Mouse (Mus musculus): Measurements from ENCODE around the gene Ugt1a8. TPM values are rescaled to one million over a fixed set of nuclear protein-coding genes. Genes with fewer than 3 reads are reported as not detected.
"Not testable (repeated sequence)": the region's sequence is repeated elsewhere in the genome, so short reads cannot be mapped to it uniquely, and the experiment has no call there.

Gene Ugt1a8
- total RNA-seq, 2 experiments from 2014 or later, result not detected

DNA sequence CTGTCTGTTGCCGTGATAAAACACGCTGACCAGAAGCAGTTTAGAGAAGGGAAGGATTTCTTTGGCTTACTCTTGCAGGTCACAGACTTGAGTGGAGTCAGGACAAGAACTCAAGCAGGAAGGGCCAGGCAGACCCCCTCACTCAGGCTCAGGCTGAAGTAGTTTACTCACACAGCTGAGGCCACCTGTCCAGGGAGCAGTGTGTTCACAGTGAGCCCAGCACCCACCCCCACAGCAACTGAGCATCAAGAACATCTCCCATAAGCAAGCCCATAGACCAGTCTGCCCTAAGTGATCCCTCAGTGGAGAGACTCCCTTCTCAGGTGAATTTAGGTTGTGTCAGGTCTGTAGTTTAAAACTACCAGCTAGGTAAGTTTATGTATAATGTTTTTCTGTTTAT lies 22.0 kb downstream of the Ugt1a8 start:
- not testable (repeated sequence) for DNase-seq

DNA sequence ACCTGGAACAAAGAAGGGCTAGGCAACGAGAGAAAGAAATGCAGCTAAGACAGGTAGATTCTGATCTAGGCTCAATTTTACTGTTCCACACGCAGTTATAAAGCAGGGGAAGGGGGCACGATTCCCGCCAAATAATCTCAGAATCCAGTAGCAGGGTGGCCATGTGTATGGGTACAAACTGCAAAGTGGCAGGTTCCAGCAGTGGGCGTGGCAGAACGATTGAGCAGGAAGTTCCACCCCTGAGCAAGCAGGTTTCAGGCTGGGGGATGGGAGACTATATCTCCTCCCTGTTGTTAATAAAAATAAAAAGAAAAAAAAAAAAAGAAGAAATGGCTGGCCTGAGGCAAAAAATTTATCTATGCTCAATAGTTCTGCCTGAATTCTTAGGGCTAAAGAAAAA lies 25.2 kb downstream of the Ugt1a8 start:
- not testable (repeated sequence) for DNase-seq

DNA sequence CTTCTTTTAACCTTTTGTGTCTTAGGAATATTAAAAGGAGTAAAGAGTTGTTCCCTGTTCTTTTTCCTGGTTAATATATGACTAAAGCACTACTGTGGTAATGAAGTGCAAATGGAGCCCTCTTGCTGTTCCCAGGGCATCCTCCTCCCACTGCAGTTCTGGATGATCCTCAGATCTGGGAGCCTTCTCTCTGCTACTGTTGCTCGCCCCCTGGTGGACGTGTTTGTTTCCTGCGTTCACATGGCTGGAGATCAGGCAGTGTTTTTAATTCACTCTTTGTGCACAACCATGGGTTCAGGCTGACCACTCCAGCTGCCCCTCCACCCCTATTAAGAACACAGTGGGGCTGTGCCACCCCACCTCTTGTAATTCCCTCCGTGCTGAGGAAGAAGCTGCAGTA lies 32.9 kb downstream of the Ugt1a8 start:
- DNase-seq, result not testable (repeated sequence)

DNA sequence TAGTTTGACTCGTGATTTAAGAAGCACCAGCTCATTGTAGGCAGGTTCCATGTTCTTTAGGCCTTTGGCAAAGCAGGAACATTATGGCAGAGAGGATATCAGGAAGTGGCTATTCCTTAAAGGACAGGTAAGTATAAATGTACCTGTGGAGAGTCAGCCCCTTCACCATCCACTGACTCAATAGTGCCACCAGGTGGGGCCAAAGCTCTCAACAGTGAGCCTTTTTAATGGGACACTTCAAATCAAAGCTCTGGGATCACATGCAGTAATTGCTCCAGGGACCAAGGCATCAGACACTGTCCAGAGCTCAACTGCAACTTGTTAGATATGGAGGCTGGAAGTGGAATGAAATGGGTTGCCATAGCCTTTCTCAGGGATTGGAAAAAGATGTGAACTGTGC lies 33.9 kb downstream of the Ugt1a8 start:
- DNase-seq, result not testable (repeated sequence)

DNA sequence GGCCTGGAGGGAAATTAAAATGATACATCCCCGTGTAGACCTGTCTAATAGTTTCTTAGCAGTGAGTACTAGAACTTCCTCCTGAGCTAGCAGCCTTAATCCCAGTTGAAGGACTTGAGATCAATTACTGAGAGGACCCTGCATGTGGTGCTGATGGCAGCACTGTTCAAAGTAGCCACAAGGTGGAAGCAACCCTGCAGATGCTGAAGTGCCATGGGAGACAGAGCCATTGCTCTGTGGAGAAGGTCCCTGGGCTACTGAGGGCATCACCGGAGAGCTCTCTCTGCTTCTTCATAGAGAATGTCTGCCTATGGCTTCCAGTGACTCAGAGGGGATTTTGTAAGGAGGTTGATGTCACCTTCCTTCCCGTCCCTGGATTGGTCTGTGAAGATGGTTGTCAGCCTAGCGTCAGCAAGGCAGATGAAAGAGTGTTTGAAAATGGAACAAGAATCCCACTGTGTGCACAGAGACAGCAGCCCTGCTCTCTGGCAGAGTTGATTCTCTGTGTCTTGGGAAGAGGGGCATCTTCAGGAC lies 38.3 kb downstream of the Ugt1a8 start:
- DNase-seq, result not testable (repeated sequence)

DNA sequence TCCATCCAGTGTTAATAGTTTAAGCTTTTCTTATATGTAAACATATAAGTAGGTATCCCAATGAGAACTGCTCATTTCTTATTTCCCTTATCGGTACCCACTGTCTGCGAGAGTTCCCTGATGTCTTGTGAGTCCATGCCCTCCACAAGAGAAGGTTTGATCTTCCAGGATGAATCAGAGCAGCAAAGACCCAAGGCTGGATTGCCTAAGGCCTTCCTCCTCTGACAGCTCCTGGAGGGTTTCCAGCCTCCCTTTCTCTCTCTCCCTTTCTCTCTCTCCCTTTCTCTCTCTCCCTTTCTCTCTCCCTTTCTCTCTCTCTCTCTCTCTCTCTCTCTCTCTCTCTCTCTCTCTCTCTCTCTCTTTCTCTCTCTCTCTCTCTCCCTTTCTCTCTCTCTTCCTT lies 41.5 kb downstream of the Ugt1a8 start:
- not testable (repeated sequence) for DNase-seq

DNA sequence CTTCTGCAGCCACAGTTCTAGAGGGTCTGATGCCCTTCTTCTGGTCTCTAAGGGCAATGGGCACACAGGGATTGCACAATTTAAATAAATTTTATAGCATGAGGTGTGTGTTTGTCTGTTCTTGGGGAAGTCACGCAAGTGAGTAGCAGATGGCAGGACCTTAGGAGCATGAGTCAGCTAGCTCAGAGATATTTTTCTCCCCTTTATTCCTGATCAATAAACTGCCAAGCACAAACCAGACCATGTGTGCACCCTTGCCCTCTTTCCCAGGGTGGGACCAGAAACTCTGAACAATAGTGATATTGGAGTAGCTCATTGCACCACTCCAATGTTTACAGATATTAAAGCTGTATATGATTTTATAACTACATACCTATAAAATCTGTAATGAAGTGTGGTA lies 42.6 kb downstream of the Ugt1a8 start:
- DNase-seq, result not testable (repeated sequence)

DNA sequence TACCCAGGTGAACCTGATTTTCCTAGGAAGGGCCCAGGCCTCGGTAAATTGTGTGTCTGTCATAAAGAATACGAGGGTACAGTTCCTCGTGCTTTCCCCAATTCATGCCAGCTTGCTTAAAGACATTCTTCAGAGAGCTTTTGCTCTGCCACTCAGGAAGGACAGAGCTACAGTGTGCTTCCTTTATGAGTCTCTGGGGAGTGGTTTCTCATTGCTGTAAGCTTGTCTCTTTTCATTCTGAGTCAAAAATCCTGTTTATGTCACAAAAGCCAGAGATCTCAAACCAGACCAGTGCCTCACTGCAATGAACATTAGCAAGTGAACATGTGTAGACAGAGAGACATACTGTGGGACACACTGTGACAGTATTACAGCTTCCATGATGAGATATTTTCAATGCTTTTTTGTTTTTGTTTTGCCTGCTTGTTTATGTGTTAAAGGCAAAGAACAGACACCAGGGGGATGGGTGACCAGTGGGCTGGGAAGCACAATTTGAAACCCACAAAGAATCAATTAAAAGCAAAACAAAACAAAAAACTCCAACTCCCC lies 46.4 kb downstream of the Ugt1a8 start:
- DNase-seq, result no peak

DNA sequence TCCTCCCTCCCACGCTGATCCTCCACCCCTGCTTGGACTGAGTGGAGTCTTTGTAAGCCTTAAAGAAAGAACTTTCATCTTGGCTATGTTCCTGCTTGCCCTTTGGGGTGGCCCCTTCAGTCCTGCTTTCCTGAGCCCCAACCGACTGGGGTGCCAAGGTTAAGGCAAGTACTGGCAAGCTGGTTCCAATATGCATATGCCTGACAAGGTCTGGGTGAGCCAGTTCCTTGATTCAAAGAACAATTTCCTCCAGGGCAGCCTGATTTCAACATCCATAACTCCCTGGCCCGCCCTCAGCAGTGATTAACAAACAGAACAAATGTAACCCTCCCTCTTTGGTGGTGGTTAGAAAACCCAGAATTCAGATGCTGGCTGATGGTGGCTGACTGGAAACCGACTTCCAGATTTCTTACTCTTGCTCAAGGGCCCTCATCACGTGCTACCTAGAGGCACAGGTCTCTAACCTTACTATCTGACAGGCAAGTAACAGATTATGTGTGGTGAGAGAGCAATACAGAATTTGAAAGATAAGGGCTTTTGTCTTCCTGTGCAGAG lies 46.9 kb downstream of the Ugt1a8 start, which contains the start of gene Ugt1a6a:
Gene Ugt1a6a, plus strand, starts transcription at position 353 of the 555 bp plus-strand sequence.
- DNase-seq, result not testable (repeated sequence)

DNA sequence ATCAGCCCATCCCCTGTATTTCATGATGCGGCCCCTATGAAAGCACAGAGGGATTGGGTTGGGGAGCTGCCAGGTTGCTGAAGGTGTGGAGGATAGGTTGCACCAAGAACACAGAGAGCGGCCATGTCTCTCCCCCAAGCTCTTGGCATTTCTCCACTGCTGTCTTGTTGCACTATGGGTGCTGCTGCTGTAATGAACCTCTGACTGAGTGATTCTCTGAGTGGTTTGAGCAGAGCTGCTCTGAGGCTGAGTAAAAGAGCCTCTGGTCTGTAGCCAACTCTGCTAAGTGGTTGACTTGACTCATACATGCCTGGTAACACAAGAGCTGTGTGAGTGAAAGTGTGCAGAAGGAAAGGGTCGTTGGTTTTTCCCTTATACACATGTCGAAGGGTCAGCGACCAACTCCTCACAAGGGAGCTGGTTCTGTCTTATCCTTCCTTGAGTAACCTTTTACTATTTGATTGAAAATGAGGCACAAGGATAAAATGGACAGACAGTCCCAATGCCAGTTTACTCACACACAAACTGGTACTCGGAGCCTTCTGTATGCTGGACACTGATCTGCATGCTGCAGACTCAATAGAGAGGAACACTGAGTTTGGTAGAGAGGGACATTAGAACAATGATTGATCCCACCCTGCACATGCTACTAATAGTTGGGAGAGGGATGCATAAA lies 47.8 kb downstream of the Ugt1a8 start:
- DNase-seq, result not testable (repeated sequence)

DNA sequence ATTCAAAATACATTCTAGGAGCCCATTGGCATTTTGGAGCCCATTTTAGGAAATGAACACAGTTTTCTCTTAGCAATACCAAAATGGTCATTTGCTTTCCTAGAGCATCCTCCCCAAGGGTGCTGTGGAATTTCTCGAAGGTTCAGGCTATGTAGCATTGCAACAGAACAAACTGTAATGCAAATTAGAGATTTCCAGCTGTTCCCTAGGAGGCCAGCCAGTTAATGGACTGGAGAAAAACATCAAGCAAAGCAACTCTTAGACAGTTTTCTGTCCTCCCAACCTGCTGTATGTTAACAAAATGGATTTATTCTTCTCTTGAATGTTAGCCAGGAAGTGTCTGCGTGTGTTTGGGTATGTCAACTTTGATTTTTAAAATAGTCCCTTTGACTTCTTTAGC lies 49.0 kb downstream of the Ugt1a8 start:
- DNase-seq, result no peak

DNA sequence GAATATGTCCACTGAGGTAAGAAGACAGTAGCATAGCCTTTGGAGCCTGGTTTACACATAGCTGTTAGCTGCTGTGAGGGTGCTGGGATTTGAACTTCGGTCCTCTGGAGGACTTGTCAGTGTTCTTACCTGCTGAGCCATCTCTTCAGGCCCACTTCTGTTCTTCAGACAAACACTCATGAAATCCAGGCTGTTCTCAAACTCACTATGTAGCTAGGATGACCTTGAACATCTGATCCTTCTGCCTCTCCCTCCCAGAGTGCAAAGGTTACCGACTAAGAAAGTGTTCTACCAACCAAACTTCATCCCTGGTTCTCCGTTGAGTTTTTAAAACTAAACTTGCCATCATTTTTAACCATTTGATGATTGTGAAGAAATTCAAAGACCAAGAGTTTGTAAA lies 49.7 kb downstream of the Ugt1a8 start:
- no peak for DNase-seq

DNA sequence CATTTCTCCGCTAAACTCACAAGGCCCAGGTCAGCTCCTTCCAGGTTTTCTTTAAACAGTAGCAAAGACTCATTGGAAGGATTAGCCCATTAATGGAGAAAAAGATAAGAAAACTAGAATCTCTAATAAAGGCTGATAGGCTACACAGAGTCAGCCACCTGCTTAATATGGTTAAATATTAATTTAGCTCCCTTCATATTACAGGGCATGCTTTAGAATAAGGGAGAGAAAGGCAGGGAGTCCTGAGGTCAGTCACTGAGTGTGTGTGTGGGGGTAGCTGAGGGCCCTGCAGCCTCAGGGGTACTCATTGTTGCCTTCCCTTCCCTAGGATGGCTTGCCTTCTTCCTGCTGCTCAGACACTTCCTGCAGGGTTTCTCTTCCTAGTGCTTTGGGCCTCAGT lies 50.5 kb downstream of the Ugt1a8 start:
- no peak for DNase-seq

DNA sequence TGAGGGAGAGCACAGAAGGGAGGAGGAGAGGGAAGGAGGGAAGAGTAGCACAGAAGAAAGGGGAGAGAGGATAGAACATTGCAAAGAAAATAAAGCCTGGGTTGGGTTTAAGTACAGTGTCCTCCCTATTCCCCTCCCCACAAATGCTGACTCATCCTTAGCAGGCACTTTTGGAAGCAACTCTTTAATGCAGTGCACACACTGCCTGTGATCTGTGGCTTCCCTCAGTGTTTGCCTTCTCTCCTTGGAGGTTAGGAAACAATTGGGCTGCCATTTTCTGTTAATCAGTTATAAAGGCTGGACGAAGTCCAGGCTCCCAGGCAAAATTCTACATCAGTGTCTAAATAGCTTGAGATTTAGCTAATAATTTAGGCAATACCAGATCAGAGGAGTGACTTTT lies 52.9 kb downstream of the Ugt1a8 start:
- not testable (repeated sequence) for DNase-seq

DNA sequence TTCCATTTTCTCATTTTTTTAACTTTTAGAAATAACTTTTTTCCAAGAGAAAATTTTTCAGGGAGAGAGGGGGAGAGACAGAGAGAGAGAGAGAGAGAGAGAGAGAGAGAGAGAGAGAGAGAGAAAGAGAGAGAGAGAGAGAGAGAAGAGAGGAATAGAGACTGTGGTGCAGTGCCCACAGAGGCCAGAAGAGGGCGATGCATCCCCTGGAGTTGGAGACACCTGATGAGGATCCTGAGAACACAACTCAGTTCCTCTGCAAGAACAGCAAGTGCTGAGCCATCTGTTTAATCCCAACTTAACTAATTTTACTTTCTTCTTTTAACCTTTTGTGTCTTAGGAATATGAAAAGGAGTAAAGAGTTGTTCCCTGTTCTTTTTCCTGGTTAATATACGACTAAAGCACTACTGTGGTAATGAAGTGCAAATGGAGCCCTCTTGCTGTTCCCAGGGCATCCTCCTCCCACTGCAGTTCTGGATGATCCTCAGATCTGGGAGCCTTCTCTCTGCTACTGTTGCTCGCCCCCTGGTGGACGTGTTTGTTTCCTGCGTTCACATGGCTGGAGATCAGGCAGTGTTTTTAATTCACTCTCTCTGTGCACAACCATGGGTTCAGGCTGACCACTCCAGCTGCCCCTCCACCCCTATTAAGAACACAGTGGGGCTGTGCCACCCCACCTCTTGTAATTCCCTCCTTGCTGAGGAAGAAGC lies 56.5 kb downstream of the Ugt1a8 start:
- peak; percentile 14 to 15 for DNase-seq

DNA sequence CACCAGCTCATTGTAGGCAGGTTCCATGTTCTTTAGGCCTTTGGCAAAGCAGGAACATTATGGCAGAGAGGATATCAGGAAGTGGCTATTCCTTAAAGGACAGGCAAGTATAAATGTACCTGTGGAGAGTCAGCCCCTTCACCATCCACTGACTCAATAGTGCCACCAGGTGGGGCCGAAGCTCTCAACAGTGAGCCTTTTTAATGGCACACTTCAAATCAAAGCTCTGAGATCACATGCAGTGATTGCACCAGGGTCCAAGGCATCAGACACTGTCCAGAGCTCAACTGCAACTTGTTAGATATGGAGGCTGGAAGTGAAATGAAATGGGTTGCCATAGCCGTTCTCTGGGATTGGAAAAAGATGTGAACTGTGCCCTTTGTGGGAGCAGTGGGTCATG lies 57.7 kb downstream of the Ugt1a8 start:
- not testable (repeated sequence) for DNase-seq

DNA sequence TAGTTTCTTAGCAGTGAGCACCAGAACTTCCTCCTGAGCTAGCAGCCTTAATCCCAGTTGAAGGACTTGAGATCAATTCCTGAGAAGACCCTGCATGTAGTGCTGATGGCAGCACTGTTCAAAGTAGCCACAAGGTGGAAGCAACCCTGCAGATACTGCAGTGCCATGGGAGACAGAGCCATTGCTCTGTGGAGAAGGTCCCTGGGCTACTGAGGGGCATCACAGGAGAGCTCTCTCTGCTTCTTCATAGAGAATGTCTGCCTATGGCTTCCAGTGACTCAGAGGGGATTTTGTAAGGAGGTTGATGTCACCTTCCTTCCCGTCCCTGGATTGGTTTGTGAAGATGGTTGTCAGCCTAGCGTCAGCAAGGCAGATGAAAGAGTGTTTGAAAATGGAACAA lies 62.5 kb downstream of the Ugt1a8 start:
- not testable (repeated sequence) for DNase-seq

DNA sequence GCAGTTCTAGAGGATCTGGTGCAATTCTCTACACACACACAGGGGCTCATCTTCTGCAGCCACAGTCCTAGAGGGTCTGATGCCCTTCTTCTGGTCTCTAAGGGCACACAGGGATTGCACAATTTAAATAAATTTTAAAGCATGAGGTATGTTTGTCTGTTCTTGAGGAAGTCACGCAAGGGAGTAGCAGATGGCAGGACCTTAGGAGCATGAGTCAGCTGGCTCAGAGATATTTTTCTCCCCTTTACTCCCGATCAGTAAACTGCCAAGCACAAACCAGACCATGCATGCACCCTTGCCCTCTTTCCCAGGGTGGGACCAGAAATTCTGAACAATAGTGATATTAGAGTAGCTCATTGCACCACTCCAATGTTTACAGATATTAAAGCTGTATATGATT lies 70.8 kb downstream of the Ugt1a8 start:
- no peak for DNase-seq

DNA sequence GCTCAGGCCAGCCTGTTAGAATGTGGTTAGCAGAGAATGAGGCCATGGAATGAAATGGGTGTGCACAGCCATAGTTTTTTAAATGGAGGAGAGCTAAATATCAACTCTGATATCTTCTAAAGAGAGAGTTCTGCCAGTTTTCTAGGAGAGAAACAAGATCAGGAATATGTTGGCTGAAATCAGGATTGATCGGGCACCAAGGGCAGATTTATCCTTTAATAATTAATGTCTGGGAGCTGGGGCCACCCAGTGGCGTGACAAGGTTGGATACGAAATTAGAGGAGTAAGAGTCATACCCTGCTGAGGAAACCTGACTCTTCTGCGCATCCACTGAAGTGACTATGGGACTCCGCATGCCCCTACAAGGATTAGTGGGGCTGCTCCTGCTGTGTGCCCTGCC lies 78.1 kb downstream of the Ugt1a8 start, which contains the start of gene Ugt1a5:
Gene Ugt1a5, plus strand, starts transcription at position 302 of the 400 bp plus-strand sequence.
- DNase-seq, result no peak

DNA sequence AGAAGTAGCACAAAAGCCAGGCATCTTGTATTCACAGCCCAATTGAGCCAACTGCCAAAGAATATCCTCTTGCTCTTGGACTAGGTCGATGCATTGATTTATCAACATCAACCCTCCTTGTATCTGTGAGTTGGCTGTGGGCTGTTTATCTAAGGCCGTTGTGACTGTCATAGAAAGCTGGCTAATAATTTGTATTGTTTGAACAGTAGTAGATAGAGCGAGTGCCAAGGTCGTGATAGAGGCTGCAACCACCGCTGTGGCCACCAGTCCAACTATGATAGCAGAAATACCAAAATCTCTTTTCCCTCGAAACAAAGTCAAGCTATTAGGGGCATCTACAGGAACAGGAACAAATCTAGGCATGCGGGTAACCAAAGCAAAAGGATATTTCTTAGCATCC lies 84.6 kb downstream of the Ugt1a8 start:
- DNase-seq, result not testable (repeated sequence)

DNA sequence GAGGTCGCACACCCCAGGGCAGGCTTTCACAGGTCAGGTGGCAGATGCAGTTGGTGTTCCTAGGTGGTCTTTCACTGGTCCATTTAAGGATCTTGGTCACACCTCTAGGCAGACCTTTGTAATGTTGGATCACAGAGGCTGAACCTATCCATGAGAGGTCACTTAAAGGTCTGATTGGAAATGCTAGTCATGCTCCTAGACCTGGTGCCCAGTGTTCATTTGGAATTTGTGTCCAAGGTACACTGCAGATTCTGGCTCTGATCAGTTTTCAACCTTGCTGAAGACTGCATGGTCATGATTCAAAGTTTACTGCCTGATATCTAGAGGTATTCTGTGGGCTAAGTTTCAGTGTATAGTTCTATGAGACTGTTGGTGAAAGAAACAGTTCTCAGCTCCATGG lies 92.0 kb downstream of the Ugt1a8 start:
- DNase-seq, result no peak

DNA sequence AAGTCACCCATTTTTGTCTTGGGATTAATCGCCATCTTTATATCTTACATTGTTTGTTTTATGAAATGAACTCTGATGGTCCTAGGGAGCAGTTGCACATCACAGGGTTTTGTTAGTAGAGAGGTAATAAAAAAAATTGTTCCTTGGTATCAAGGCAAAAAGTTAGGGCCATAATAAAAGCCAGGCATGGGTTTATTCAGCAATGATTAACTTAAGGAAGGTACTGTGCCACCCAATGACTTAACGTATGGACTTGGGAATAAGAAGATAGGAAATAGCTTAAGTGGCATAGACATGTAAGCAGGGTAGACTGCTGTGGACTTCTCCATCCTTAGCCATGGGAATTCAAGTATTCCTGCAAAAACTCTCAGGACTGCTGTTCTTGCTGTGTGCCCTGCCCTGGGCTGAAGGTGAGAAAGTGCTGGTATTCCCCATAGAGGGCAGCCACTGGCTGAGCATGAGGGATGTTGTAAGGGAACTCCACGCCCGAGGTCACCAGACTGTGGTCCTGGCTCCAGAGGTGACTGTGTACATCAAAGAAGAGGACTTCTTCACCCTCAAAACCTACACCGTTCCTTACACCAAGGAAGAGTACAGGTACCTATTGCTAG lies 98.8 kb downstream of the Ugt1a8 start:
- DNase-seq, result no peak

DNA sequence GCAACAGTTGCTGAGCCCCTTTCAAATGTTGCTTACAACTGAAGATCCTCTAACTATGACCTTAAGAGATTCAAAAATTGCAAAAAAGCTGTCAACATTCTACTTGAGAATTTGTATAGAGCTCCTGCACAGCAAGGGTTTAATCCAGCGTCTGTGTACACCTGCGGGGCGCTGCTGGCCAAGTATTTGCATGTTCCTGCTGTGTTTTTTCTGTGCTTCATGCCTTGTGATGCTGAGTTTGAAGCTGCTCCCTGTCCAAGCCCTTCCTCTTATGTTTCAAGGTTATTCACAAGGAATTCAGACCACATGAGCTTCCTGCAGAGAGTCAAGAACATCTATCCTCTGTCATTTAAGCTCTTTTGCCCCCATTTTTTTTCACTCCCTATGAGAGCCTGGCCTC lies 104.5 kb downstream of the Ugt1a8 start:
- no peak for DNase-seq
